Mouse (Mus musculus) stomach, postnatal 0 days (tissue): Measurements from ENCODE around the gene Slco2a1.

Experiments
- CTCF ChIP-seq: IDR thresholded peaks from 2 replicates; pipeline ENCODE4 v1.5.1; 2016; ENCODE audit warnings: antibody characterized with exemption, low read depth, mild to moderate bottlenecking, moderate library complexity
- EP300 ChIP-seq: optimal IDR thresholded peaks from 2 replicates; pipeline ENCODE3; 2016; ENCODE audit warnings: antibody characterized with exemption

DNA sequence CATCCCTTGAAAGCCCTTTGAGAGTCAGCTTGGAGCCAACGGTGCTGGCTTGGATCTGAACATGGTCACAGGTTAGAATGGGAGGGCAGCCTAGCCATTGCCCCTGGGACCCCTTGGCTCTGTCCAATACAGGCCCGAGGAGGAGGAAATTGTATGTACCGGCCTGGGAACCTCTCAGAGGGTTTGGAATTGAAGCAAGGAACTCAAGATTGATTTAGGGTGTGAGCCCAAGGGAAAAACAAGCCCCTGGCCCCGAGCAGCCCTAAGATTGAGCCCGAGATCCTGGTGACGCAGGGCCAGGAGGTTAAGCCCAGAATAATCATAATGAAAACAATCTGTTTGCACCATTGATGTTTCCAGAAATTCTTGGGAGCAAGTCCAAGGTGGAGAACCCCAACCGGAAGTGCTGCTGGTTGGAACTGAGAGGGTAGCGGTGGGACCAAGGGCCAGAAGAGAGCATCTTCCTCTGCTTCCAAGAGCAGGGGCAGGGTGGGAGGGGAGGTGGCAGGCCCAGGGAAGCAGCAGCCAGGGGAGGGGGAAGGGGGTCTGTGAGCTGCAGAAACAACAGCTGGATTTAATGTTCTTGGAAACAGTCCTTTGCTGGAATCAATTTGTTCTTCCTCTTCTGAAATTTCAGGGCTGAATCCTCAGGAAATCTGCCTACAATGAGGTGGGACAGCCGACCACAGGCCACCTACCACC is 10.6 kb upstream of the Slco2a1 start:
- TF ChIP-seq EP300 = no peak
- TF ChIP-seq CTCF = no peak
